Mouse (Mus musculus): ENCODE measurements around the gene Eps8l3.
"Not testable (repeated sequence)": the region's sequence is repeated elsewhere in the genome, so short reads cannot be mapped to it uniquely, and the experiment has no call there.

The Eps8l3 gene

DNA sequence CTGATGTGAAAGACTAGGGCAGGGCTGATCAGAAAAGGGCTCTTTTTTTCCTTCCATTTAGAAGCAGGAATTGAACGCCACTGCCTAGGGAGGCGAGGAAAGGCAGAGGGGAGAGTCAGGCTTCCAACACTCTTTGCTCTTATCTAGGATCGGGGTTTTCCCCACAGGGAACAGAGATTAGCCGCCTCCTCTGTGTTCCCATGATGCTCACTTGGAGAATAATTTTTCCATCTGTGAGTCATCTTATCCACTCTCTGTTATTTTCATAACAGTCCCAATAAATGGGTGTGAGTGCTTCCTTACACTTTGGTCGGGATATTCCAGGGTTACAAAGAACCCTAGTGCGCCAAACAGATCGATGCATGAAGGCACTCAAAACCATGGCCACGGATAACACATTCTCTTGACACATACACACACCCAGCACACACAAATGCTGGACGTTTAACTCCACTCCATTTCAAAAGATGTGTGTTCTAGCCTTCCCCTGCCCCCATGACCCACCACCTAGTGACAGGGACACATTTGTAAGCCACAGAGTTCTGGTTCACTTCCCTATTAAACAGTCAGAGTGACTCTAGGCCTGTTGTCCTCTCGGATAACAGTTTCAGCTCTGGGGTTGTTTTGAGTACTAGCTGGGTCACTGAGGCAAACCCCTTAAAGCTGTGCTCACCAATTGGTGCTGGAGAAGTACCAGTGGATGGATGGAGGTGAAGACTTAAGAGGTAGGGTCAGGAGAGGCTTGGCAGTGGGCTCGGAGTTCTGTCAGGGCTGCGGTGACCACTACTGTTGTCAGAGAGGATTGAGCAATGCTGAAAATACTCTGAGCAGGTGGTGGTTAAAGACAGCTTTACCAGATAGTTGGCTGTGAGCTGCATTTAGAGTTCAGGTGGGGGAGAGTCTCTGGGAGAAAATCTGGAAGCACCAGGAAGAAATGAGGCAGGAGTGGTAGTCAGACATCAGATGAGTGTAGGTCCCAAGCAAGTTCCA, 1.0 kb downstream of the Eps8l3 start:
- in situ Hi-C loops (cut with MboI; ENCODE audit: low pct_unique_long_range_greater_than_20kb in 1 of 2, low sequenced_read_pairs in 2 of 2, unreplicated experiment in 1 of 2): no loop called here

DNA sequence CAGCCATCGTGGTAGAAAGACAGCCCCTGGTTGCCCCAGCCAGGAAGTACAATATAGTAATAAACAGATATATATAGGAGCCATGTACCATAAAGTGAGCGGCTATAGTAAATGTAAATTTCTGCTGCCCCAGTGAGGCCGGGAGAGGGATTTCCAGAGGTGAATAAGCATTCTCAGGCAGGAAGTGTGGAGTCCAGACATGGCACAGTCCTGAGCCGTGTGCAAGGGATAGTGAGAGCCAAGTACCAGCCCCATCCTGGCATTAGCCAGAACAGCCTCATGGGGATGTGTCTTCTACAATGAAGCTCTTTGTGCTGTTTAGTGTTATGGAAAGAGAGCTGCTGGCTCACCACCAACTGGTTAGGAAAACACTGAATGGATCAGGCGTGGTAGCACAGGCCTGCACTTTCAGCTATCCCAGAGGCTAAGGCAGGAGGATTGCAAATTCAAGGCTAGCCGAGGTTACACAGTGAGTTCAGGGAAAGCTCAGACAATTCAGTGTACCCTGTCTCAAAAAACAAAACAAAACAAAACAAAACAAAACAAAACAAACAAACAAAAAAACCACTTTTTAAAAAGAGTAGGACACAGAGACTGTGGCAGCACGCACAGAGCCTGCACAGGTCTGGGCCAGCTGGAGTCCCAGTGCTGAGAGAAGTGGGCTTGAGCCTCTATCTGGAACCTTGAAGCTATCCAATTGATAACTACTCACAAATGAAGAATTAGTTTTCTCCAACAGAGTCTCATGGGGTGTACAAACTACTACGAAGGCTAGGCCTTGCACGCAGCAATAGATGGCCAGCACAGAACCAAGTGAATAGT, 10.9 kb downstream of the Eps8l3 start:
- in situ Hi-C loops (cut with MboI; ENCODE audit: low pct_unique_long_range_greater_than_20kb in 1 of 2, low sequenced_read_pairs in 2 of 2, unreplicated experiment in 1 of 2): no loop called here

DNA sequence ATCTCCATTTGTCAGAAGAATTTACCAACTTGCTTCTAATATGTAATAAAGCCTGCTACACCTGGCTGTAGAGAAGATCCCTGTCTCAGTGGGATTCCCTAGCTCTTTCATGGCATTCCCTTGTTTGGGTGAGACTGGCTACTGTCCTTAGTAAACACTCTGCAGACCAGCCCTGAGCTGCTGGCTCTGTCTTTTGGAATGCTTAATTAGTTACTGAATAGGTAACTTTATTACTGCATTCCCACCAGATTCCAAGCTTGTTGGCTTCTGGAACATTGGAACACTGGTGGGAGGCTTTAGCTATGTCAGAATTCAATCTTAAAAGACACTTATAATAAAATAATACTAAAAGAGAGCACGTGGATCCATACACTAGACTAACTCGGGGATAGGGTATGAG, 12.2 kb downstream of the Eps8l3 start:
- in situ Hi-C loops (cut with MboI; ENCODE audit: low pct_unique_long_range_greater_than_20kb in 1 of 2, low sequenced_read_pairs in 2 of 2, unreplicated experiment in 1 of 2): not testable (repeated sequence)

DNA sequence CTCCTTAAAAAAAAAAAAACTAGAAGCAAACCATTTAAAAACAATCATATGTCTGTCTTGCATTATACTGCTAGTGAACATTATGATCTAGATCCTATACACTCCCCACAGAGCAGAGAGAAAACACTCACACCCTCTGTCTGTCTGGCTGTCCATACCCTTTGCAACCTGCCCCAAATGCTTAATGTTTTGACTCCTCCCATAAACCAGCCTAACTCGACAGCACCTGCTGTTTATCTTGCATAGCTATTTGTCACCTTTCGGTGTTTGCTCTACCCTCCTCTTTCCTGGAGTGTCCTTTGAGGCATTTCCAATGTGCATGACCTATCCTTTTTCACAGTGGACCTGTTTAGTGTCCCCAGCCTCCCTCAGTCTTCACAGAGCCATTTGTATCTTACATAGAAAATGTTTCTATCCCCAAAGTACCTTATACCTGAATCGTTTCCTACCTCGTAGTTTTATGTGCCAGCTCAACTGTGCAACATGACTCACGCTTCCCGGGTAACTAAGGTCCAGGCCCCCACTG, 18.2 kb downstream of the Eps8l3 start:
- in situ Hi-C loops (cut with MboI; ENCODE audit: low pct_unique_long_range_greater_than_20kb in 1 of 2, low sequenced_read_pairs in 2 of 2, unreplicated experiment in 1 of 2): no loop called here

- in situ Hi-C loops (cut with MboI; ENCODE audit: low pct_unique_long_range_greater_than_20kb in 1 of 2, low sequenced_read_pairs in 2 of 2, unreplicated experiment in 1 of 2): no loop called here
Observed at GRCm38 (mm10) chr3:107895720-107896569, 18.9 kb downstream of the Eps8l3 start, which contains the start of gene Gstm5. TSS of gene Gstm5 (plus strand) at chr3:107895821.

- in situ Hi-C loops (cut with MboI; ENCODE audit: low pct_unique_long_range_greater_than_20kb in 1 of 2, low sequenced_read_pairs in 2 of 2, unreplicated experiment in 1 of 2): no loop called here
Observed at GRCm38 (mm10) chr3:107898691-107899090, 21.7 kb downstream of the Eps8l3 start.

GRCm38 (mm10) chr3:107900955-107901673, 24.1 kb downstream of the Eps8l3 start:
- in situ Hi-C loops (cut with MboI; ENCODE audit: low pct_unique_long_range_greater_than_20kb in 1 of 2, low sequenced_read_pairs in 2 of 2, unreplicated experiment in 1 of 2): no loop called here

DNA sequence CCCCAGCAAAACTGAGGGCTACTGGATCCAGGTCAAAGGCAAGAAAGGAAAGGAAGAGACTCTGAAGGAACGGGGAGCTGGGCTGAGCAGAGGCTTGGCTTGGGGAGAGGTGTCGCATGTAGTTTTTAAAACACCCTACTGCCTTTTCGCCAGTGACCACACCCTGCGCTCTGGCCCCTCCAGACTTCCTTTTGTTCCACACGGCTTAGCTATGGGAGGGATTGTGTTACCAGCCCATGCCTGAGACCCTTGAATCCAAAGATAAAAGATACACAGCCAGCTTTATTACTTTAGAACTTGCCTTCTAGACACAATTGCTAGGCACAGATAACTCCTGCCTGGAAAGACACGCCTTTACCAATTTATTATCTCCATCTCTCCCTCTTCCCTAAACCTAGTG, 28.9 kb downstream of the Eps8l3 start:
- in situ Hi-C loops (cut with MboI; ENCODE audit: low pct_unique_long_range_greater_than_20kb in 1 of 2, low sequenced_read_pairs in 2 of 2, unreplicated experiment in 1 of 2): no loop called here

- in situ Hi-C loops (cut with MboI; ENCODE audit: low pct_unique_long_range_greater_than_20kb in 1 of 2, low sequenced_read_pairs in 2 of 2, unreplicated experiment in 1 of 2): no loop called here
Observed at GRCm38 (mm10) chr3:107916674-107917073, 39.6 kb downstream of the Eps8l3 start.

GRCm38 (mm10) chr3:107917097-107917496, 40.1 kb downstream of the Eps8l3 start:
- in situ Hi-C loops (cut with MboI; ENCODE audit: low pct_unique_long_range_greater_than_20kb in 1 of 2, low sequenced_read_pairs in 2 of 2, unreplicated experiment in 1 of 2): no loop called here

DNA sequence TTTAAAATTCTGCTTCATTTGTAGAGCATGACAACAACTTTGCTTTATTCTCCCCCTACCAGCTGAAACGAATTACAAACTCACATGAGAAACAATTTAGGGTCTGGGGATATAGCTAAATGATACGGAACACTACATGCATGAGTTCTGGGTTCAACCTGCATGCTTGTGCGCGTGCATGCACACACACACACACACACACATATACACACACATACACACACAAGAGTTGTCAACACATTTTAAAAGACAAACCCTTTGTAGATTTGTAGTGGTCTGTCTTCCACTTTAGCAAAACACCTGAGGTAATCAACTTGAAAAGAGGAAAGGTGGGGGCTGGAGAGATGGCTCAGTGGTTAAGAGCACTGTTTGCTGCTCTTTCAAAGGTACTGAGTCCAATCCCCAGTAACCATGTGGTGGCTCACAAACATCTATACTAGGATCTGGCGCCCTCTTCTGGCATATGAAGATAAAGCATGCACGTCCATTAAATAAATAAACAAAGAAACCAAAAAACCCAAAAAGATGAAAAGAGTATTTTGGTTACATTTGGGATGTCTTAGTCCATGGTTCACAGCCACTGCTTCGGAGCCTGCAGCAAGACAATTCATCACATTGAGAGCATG, 40.9 kb downstream of the Eps8l3 start:
- in situ Hi-C loops (cut with MboI; ENCODE audit: low pct_unique_long_range_greater_than_20kb in 1 of 2, low sequenced_read_pairs in 2 of 2, unreplicated experiment in 1 of 2): no loop called here

DNA sequence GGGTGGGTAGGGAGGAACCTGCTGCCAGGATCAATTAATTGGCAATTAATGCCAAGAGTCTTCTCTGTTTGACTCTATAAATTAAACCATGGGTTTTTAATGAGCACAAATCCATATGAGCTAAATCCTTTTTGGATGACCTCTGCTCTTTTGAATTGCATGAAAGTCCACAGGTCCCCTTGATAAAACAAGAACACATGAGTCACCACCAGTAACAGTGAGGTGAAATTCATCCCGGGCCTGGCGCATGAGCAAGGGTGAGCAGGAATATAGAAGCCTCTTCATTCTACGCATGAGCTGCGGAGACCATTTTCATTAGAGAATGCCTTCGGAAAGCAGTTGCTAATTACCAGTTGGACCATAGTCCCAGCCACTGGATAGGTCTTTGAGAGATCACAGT, 43.3 kb downstream of the Eps8l3 start:
- in situ Hi-C loops (cut with MboI; ENCODE audit: low pct_unique_long_range_greater_than_20kb in 1 of 2, low sequenced_read_pairs in 2 of 2, unreplicated experiment in 1 of 2): no loop called here

GRCm38 (mm10) chr3:107925335-107925734, 48.3 kb downstream of the Eps8l3 start:
- in situ Hi-C loops (cut with MboI; ENCODE audit: low pct_unique_long_range_greater_than_20kb in 1 of 2, low sequenced_read_pairs in 2 of 2, unreplicated experiment in 1 of 2): no loop called here

- in situ Hi-C loops (cut with MboI; ENCODE audit: low pct_unique_long_range_greater_than_20kb in 1 of 2, low sequenced_read_pairs in 2 of 2, unreplicated experiment in 1 of 2): no loop called here
Observed at GRCm38 (mm10) chr3:107927841-107928240, 50.8 kb downstream of the Eps8l3 start.

GRCm38 (mm10) chr3:107928691-107929090, 51.7 kb downstream of the Eps8l3 start:
- in situ Hi-C loops (cut with MboI; ENCODE audit: low pct_unique_long_range_greater_than_20kb in 1 of 2, low sequenced_read_pairs in 2 of 2, unreplicated experiment in 1 of 2): no loop called here

GRCm38 (mm10) chr3:107929243-107929642, 52.2 kb downstream of the Eps8l3 start:
- in situ Hi-C loops (cut with MboI; ENCODE audit: low pct_unique_long_range_greater_than_20kb in 1 of 2, low sequenced_read_pairs in 2 of 2, unreplicated experiment in 1 of 2): no loop called here

- in situ Hi-C loops (cut with MboI; ENCODE audit: low pct_unique_long_range_greater_than_20kb in 1 of 2, low sequenced_read_pairs in 2 of 2, unreplicated experiment in 1 of 2): loop anchor here in 1 of 2 experiments (10.0 kb wide), 1 partner anchor 135 kb away; no protein-coding TSS in a partner anchor
Observed at GRCm38 (mm10) chr3:107929731-107930130, 52.7 kb downstream of the Eps8l3 start.

Data from mouse embryonic stem cell (cell line).